Mouse (Mus musculus): ENCODE data around the gene Magoh.

- no peak for TF ChIP-seq POLR2A (IDR thresholded peaks at IDR 0.05; ENCODE audit: insufficient read depth, low read depth, low read length)
- TF ChIP-seq CTCF (IDR thresholded peaks at IDR 0.05) = no peak
These were observed 47.9 kb upstream of the Magoh start for GRCm38 (mm10) chr4:107831678-107832077.
